Mouse (Mus musculus) embryonic facial prominence, embryonic 12.5 days (tissue): ENCODE measurements at regions not wholly inside any gene's neighbourhood (a gene's known extent, or its start where the extent isn't known, plus 50 kb on each side); places are given as distances from the start of the nearest gene placed in this dataset.

ENCODE experiments used
- ATAC-seq: fragments of 200-750 bp; cut with Nextera tagmentation; 2 replicates; pipeline ENCODE4 v1.8.0; 2017; ENCODE audit not compliant: insufficient number of reproducible peaks, insufficient read depth, low FRiP score, low TSS enrichment
- H3K27ac ChIP-seq: fragments of 300-500 bp; sonication (generic); 2 replicates; pipeline ENCODE4 v1.5.1; 2016; ENCODE audit warnings: mild to moderate bottlenecking
- H3K27me3 ChIP-seq: fragments of 300-500 bp; sonication (generic); 2 replicates; pipeline ENCODE4 v1.6.1; 2016; ENCODE audit warnings: mild to moderate bottlenecking, moderate library complexity
- H3K36me3 ChIP-seq: fragments of 300-500 bp; sonication (generic); 2 replicates; pipeline ENCODE4 v1.6.1; 2016; ENCODE audit warnings: mild to moderate bottlenecking
- H3K4me1 ChIP-seq: fragments of 300-500 bp; sonication (generic); 2 replicates; pipeline ENCODE4 v1.6.1; 2016
- H3K4me2 ChIP-seq: fragments of 300-500 bp; sonication (generic); replicated peaks from 2 replicates; pipeline ENCODE4 v1.6.1; 2016; ENCODE audit warnings: mild to moderate bottlenecking, moderate library complexity
- H3K4me3 ChIP-seq: fragments of 300-500 bp; sonication (generic); 2 replicates; pipeline ENCODE4 v1.5.1; 2016; ENCODE audit warnings: mild to moderate bottlenecking
- H3K9ac ChIP-seq: fragments of 300-500 bp; sonication (generic); 2 replicates; pipeline ENCODE4 v1.6.1; 2016; ENCODE audit warnings: mild to moderate bottlenecking, moderate library complexity
- H3K9me3 ChIP-seq: fragments of 300-500 bp; sonication (generic); 2 replicates; pipeline ENCODE4 v1.6.1; 2016; ENCODE audit warnings: mild to moderate bottlenecking, moderate library complexity
- WGBS: fragments of 180-500 bp; shearing (Covaris S2); methylation state at CpG from one replicate; pipeline ENCODE4 v1.1.7; 2016; 5-methylcytosine and 5-hydroxymethylcytosine counted together

DNA sequence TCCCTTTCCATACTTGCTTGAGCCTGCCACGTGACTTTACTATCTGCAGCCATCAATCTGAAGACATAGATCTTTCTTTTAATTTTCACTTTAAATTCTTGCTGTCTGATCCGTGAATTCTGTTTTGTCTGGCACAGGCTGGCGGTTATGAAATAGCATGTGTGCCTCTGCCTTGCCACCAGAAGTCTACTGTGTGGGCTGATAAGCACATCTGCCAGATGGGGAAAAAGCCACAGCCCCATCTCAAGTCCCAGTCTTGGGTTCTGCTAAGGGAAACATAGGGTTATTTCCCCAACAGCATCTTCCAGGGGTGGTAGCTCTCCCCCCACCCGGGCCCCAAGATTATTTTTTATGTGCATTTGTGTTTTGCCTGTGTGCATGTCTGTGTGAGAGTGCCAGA lies 480.1 kb downstream of the Ajap1 start:
- WGBS = 80% methylated on average over 4 of the region's 4 CpGs
- no peaks in the 10 kb centered on the region for H3K36me3 ChIP-seq
- H3K27me3 ChIP-seq = no peaks in the 10 kb centered on the region
- ATAC-seq = no peak
- no peaks in the 10 kb centered on the region for H3K4me1 ChIP-seq
- no peak overlapping the region for H3K27ac ChIP-seq
- H3K4me3 ChIP-seq = no peak overlapping the region
- peaks cover 4% of the 10 kb centered on the region; the same call in 1 of the 2 replicates for H3K9me3 ChIP-seq
- no peak overlapping the region for H3K4me2 ChIP-seq
- no peak overlapping the region for H3K9ac ChIP-seq

DNA sequence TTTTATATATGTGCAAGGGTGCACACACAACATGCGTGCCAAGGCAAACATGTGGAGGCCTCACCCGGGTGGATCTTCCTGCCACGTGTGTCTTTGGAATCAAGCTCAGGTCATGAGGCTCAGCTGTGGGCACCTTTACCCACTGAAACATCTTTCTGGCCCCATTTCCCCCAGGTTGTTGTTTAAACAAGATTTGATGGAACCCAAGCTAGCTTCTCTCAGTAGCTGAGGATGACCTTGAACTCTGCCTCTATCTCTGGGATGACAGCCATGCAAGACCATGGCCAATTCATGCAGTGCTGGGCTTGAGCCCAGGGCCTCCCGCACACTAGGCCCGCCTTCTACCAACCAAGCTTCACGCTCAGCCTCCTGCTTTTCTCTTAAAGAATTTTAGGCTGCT lies 480.9 kb downstream of the Ajap1 start:
- no peaks in the 10 kb centered on the region for H3K36me3 ChIP-seq
- WGBS = 88% methylated on average over 6 of the region's 6 CpGs
- ATAC-seq = no peak
- no peak overlapping the region for H3K4me3 ChIP-seq
- H3K27me3 ChIP-seq = no peaks in the 10 kb centered on the region
- H3K9me3 ChIP-seq = peaks cover 4% of the 10 kb centered on the region; the same call in 1 of the 2 replicates
- no peak overlapping the region for H3K9ac ChIP-seq
- no peaks in the 10 kb centered on the region for H3K4me1 ChIP-seq
- H3K4me2 ChIP-seq = no peak overlapping the region
- H3K27ac ChIP-seq = no peak overlapping the region

DNA sequence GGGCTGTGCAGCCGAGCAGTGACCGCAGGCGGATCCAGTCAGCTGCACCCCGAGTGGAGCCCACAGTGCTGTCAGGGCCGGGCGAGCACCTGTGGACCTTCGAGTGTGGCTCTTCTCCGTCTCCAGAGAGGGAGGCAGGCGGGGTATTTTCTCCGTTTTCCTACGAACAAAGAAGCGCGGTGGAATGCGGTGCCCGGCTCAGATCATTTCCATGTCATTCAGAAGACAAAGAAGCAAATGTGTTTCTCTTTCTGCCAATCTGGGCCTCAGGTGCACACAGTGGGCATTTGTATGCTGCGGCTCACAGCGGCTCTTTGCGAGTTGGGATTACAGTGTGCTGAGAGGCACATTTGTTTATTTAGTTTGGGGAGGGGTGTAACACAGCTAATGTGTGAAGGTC lies 483.1 kb downstream of the Ajap1 start:
- ATAC-seq = no peak
- no peaks in the 10 kb centered on the region for H3K4me1 ChIP-seq
- H3K9ac ChIP-seq = no peak overlapping the region
- H3K27me3 ChIP-seq = no peaks in the 10 kb centered on the region
- no peaks in the 10 kb centered on the region for H3K9me3 ChIP-seq
- WGBS = 49% methylated on average over 18 of the region's 18 CpGs
- H3K27ac ChIP-seq = no peak overlapping the region
- H3K36me3 ChIP-seq = no peaks in the 10 kb centered on the region
- H3K4me2 ChIP-seq = no peak overlapping the region
- no peak overlapping the region for H3K4me3 ChIP-seq

DNA sequence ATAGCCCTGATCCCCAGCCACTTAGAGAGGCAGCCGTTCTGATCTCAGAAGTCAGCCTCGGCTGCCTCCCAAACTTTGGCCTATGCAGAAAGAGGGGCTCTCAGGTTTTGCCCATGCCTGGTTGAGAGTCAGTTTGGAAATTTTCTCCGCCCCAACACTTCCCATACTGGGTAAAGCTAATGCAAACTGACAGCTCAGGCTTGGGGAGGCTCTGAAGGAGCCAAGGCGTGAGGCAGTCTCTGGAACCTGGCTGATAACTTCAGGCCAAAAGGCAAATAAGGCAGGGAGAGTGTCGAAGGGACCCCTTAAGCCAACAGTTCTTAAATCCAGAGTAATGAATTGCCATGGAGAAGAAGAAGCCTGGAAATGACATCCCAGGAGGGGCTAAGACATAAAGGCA lies 485.4 kb downstream of the Ajap1 start:
- Histone ChIP-seq H3K36me3 (no peaks in the 10 kb centered on the region), H3K9me3 (no peaks in the 10 kb centered on the region), H3K4me1 (no peaks in the 10 kb centered on the region), H3K27ac (no peak overlapping the region), H3K4me3 (no peak overlapping the region), H3K27me3 (no peaks in the 10 kb centered on the region), H3K4me2 (no peak overlapping the region), H3K9ac (no peak overlapping the region)
- ATAC-seq = no peak
- WGBS = 77% methylated on average over 5 of the region's 5 CpGs

DNA sequence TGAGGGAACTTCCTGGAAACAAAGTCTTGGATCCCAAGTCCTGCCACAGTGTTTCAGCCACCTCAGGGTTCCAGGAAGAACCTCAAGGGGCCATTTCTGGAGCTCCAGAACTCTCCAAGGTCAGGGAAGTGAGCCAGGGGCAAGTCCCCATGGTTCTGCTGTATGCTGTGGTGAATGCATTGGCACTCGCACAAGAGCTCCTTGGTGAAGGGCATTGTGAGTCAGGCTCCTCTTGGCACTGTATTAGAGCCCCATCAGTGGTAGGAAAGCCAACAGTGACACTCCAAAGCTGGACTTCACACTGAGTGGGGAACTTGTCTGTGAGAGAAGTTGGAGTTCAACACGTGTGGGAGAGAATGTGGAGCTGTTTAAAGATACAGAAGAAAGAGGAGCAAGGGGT lies 486.0 kb downstream of the Ajap1 start:
- Histone ChIP-seq H3K4me3 (no peak overlapping the region), H3K9me3 (no peaks in the 10 kb centered on the region), H3K9ac (no peak overlapping the region), H3K36me3 (no peaks in the 10 kb centered on the region), H3K27me3 (0 out of 2 replicates have a peak, but pooled peaks cover under 1% of the 10 kb centered on the region), H3K27ac (no peak overlapping the region), H3K4me2 (no peak overlapping the region), H3K4me1 (no peaks in the 10 kb centered on the region)
- WGBS = 84% methylated on average over 2 of the region's 2 CpGs
- ATAC-seq = no peak

DNA sequence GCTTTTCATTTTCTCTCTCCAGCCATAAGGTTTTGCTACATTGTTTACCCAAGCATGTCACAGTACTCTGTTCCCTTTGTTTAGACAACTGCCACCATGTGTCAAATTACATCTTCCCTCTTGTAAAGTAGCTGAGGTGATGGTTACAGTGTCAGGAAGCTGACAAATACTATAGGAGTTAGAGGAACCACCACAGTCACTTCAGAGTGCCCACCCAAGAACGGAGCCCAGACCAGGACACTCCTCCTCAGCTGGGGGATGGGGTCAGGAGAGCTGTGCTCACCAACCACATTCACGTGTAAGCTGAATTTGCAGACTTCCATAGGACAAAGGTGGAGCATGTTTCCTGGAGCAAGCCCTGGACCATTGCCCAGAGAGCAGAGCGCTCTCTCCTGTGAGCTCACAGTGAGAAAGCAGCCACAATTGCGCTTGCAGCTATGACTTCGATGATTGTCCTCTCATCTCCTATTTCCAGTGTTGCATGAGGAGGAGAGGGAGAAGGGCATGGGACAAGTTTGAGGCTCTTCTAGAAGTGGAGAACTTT lies 487.5 kb downstream of the Ajap1 start:
- Histone ChIP-seq H3K9ac (no peak overlapping the region), H3K4me2 (no peak overlapping the region), H3K36me3 (no peaks in the 10 kb centered on the region), H3K27ac (no peak overlapping the region), H3K4me1 (no peaks in the 10 kb centered on the region), H3K4me3 (no peak overlapping the region), H3K27me3 (0 out of 2 replicates have a peak, but pooled peaks cover 5% of the 10 kb centered on the region), H3K9me3 (no peaks in the 10 kb centered on the region)
- no peak for ATAC-seq
- WGBS = 72% methylated on average over 5 of the region's 5 CpGs

DNA sequence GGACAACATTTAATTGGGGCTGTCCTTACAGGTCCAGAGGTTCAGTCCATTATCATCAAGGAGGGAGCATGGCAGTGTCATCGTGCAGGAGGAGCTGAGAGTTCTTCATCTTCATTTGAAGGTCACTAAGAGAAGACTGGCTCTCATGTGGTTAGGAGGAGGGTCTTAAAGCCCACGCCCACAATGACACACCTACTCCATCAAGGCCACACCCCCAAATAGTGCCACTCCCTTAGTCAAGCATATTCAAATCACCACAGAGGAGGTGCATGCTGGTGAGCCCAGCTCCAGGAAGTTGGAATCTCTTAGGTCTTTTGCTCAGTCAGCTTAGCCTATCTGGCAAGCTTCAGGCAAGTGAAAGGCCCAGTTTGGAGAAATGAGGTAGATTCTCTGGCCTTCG lies 488.4 kb downstream of the Ajap1 start:
- H3K27me3 ChIP-seq = 0 out of 2 replicates have a peak, but pooled peaks cover 5% of the 10 kb centered on the region
- 80% methylated on average over 3 of the region's 3 CpGs for WGBS

DNA sequence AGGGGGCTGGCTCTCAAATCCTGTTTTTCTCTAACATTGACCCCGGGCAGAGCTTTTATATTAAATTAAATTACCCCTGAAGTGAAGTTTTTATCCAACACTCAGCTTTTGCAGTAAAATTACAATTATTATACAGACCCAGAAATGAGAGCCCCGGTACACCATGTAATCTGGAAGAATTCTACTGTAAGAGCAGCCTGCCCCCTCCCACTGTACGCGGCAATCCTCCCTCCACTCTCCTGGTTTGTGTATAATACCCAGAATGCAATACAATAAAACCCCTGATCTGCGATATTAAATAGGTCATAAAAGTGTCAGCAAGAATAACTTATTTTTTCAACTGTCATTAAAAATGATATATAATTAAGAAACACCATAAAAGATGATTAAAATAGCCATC lies 492.3 kb downstream of the Ajap1 start:
- 79% methylated on average over 5 of the region's 5 CpGs for WGBS
- Histone ChIP-seq H3K4me3 (no peak overlapping the region), H3K9ac (no peak overlapping the region), H3K36me3 (no peaks in the 10 kb centered on the region), H3K27ac (no peak overlapping the region), H3K4me2 (no peak overlapping the region), H3K9me3 (no peaks in the 10 kb centered on the region), H3K27me3 (0 out of 2 replicates have a peak, but pooled peaks cover 5% of the 10 kb centered on the region), H3K4me1 (no peaks in the 10 kb centered on the region)
- no peak for ATAC-seq

More for the DNA sequence above, 488.4 kb downstream of the Ajap1 start:
- H3K27ac ChIP-seq = no peak overlapping the region
- H3K4me1 ChIP-seq = no peaks in the 10 kb centered on the region
- no peak overlapping the region for H3K9ac ChIP-seq
- no peak overlapping the region for H3K4me3 ChIP-seq
- no peaks in the 10 kb centered on the region for H3K36me3 ChIP-seq
- no peak for ATAC-seq
- H3K9me3 ChIP-seq = no peaks in the 10 kb centered on the region
- no peak overlapping the region for H3K4me2 ChIP-seq

DNA sequence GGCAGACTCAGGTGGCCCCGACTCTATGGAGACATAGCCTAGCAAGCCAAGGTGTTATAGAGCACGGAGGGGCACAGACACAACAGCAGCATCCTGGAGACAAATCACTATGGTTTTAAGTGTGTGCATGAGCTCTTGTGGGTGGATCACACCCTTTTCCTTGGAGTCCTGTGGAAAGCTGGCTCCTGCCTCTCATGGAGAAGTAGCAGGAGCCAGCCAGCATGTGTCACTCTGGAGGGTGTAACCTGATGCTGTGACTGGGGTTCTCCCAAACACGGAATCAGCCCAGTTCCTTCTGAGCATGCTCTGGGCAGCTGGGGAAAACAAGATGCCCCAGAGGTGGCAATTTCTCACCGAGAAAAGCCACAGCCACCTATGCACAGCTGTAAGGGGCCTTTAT lies 494.9 kb downstream of the Ajap1 start:
- Histone ChIP-seq H3K36me3 (no peaks in the 10 kb centered on the region), H3K9ac (no peak overlapping the region), H3K4me1 (no peaks in the 10 kb centered on the region), H3K27ac (no peak overlapping the region), H3K27me3 (0 out of 2 replicates have a peak, but pooled peaks cover 5% of the 10 kb centered on the region), H3K9me3 (no peaks in the 10 kb centered on the region), H3K4me3 (no peak overlapping the region), H3K4me2 (no peak overlapping the region)
- ATAC-seq = no peak
- WGBS = 76% methylated on average over 4 of the region's 4 CpGs

DNA sequence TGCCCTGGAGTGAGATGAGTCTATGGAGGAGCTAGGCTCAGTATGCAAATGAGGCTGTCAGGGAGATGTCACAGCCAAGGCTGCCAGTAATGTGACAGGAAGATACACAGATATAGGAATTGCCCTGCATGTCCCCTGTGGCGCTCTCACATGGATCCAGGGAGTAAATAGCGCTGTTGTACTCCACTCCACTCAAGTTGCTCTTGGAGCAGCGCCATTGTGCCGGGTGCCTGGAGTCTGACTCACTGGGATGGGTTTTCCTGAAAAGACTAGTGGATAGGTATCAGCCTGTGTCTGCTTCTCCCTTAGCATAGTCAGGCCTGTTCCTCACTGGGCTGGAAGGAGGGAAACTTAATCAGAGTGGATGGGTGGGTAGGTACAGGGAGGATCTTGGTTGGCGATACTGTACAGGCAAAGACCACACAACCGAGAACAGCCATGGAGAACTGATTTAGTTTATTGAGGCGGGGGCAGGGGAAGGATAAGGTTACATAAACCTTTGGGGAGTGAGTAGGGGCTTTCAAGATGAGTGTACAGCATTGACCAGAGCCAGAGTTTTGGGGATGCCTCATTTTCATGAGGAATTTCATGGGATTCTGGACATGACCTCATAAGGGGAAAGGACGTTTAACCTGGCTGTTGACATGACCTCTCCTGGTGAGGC lies 497.5 kb upstream of the Kcnab2 start:
- H3K9me3 ChIP-seq = no peaks in the 10 kb centered on the region
- H3K9ac ChIP-seq = no peak overlapping the region
- 73% methylated on average over 8 of the region's 8 CpGs for WGBS
- no peak overlapping the region for H3K4me3 ChIP-seq
- H3K27ac ChIP-seq = no peak overlapping the region
- no peaks in the 10 kb centered on the region for H3K27me3 ChIP-seq
- H3K4me2 ChIP-seq = no peak overlapping the region
- H3K36me3 ChIP-seq = no peaks in the 10 kb centered on the region
- ATAC-seq = no peak
- H3K4me1 ChIP-seq = no peaks in the 10 kb centered on the region

DNA sequence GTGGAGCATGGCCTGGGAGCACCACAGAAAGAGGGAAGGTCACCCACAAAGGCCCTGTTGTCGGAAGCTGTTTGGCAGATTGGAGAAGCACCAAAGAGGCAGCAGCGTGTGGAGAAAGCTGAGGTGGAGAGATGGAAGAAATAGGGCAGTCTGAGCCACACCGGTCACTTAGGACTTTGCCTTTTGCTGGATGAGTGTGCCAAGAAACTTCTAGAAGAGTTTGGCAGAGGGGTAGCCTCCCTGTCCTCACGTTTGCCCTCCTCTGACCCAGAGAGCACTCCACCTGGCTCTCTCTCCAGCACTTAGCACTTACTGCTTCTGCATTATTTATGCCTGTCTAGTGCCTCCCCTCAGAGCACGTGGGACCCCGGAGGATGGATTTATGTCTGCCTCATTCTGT lies 485.3 kb upstream of the Kcnab2 start:
- Histone ChIP-seq H3K4me2 (no peak overlapping the region), H3K36me3 (no peaks in the 10 kb centered on the region), H3K4me3 (no peak overlapping the region), H3K4me1 (no peaks in the 10 kb centered on the region), H3K9me3 (no peaks in the 10 kb centered on the region), H3K27me3 (no peaks in the 10 kb centered on the region), H3K27ac (no peak overlapping the region), H3K9ac (no peak overlapping the region)
- no peak for ATAC-seq
- 77% methylated on average over 6 of the region's 6 CpGs for WGBS

DNA sequence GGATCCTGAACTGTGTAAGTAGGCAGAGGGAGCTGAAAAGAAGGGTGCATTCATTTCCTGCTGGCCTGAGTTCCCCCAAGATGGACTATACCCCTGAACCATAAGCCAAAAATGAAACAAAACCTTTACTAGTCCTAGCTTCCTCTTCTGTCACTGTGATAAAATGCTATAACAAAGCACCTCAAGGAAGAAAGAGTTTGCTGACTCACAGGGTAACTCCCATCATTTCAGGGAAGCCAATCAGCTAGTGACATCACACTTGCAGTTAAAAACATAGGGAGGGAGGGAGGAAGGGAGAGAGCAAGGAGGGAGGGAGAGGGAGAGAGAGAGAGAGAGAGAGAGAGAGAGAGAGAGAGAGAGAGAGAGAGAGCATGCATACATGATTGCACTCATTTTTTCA lies 484.5 kb upstream of the Kcnab2 start:
- Histone ChIP-seq H3K9me3 (no peaks in the 10 kb centered on the region), H3K4me3 (no peak overlapping the region), H3K27me3 (no peaks in the 10 kb centered on the region), H3K36me3 (no peaks in the 10 kb centered on the region), H3K9ac (no peak overlapping the region), H3K4me1 (no peaks in the 10 kb centered on the region), H3K27ac (no peak overlapping the region), H3K4me2 (no peak overlapping the region)
- ATAC-seq = no peak
